Mouse (Mus musculus): Measurements from ENCODE around the gene Olfr609.
"Not testable (repeated sequence)": the region's sequence is repeated elsewhere in the genome, so short reads cannot be mapped to it uniquely, and the experiment has no call there.

Gene Olfr609

GRCm38 (mm10) chr7:103497962-103498361 is at the start of gene Olfr609:
Olfr609 (minus strand) TSS chr7:103498062.
- DNase-seq (ENCODE audit: low spot score in 2 of 2), result no peak

- not testable (repeated sequence) for DNase-seq (ENCODE audit: low spot score in 2 of 2)
Observed at GRCm38 (mm10) chr7:103542617-103543016, 44.8 kb upstream of the Olfr609 start, which contains the start of gene Olfr612. Olfr612 (minus strand) TSS chr7:103542717.

- not testable (repeated sequence) for DNase-seq (ENCODE audit: low spot score in 2 of 2)
Observed at GRCm38 (mm10) chr7:103520746-103521145, 22.9 kb upstream of the Olfr609 start, which contains the start of gene Olfr611. Olfr611 (minus strand) TSS chr7:103520846.

GRCm38 (mm10) chr7:103512022-103512421 is 14.2 kb upstream of the Olfr609 start, which contains the start of gene Olfr610:
Olfr610 (minus strand) TSS chr7:103512122.
- DNase-seq (ENCODE audit: low spot score in 2 of 2), result no peak

GRCm38 (mm10) chr7:103477106-103477505 is 20.8 kb downstream of the Olfr609 start:
- DNase-seq (ENCODE audit: low spot score in 2 of 2), result not testable (repeated sequence)

GRCm38 (mm10) chr7:103469577-103469976 is 28.3 kb downstream of the Olfr609 start, which contains the start of gene Olfr608:
Olfr608 (plus strand) TSS chr7:103469877.
- no peak for DNase-seq (ENCODE audit: low spot score in 2 of 2)

GRCm38 (mm10) chr7:103460590-103460989 is 37.3 kb downstream of the Olfr609 start:
- DNase-seq (ENCODE audit: low spot score in 2 of 2), result no peak

GRCm38 (mm10) chr7:103448746-103449145 is 49.1 kb downstream of the Olfr609 start, which contains the start of gene Olfr606:
Olfr606 (plus strand) TSS chr7:103449046.
- DNase-seq (ENCODE audit: low spot score in 2 of 2), result no peak

- DNase-seq (ENCODE audit: low spot score in 2 of 2), result no peak
Observed at GRCm38 (mm10) chr7:103445339-103445738, 52.5 kb downstream of the Olfr609 start, which contains the start of gene Olfr605. Olfr605 (minus strand) TSS chr7:103445439.

Data from heart, adult 9 months (tissue).